Mouse (Mus musculus) bone marrow macrophage, adult 2 months (primary cell): ENCODE measurements around the gene S1pr3.

Source experiments
- CTCF ChIP-seq: IDR thresholded peaks from 2 replicates; pipeline ENCODE4 v1.5.1; 2012; ENCODE audit warnings: low read depth, mild to moderate bottlenecking, low read length, moderate library complexity
- POLR2A ChIP-seq: IDR thresholded peaks from 2 replicates; pipeline ENCODE4 v1.6.1; 2012; ENCODE audit warnings: mild to moderate bottlenecking, low read depth, low read length, borderline replicate concordance

DNA sequence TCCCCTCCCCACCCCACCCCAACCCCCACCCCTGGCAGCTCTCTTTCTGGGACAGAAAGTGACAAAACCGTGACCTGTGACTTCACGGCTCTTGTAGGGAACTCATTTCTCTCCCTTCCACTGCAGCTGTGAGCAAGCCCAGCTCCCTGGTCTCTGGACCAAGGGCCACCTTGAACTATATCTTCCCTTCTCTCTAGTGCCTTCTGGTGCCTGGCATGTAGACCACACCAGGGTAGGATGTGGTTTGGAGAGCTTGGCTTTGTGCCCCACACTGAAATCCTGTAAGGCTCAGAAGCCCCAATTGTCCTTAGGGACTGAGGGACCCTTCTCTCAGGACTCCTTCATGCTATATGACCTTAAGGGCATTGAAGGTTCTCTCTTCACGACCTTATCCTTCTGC is 24.9 kb downstream of the S1pr3 start:
- TF ChIP-seq POLR2A (no peak), CTCF (no peak)
